Mouse (Mus musculus): Measurements from ENCODE around the gene Atmin. TPM values are rescaled to one million over a fixed set of nuclear protein-coding genes. Genes with fewer than 3 reads are reported as not detected.

Gene Atmin
- polyA plus RNA-seq, 1 experiment: 32.6 TPM

DNA sequence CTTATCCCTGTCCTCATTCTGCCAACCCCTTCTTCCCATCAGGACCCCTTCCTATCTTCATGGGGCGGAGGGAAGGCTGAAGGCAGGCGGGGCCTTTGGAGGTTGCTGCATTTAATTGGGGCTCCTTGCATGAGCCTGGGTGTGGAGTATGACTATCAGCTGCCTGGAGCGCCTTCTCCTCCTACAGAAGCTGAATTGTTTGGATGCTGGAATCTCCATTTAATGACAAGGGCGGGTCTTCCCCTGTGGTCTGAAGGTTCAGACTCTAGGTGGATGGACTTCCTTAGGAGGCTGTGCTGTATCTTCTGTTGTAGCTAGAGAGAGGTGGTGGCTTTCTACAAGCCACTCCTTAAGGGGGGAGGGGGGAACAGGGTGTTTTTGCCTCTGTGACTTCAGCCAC, 8.2 kb upstream of the Atmin start:
- TF ChIP-seq POLR2A (IDR thresholded peaks at IDR 0.05; ENCODE audit: borderline replicate concordance, extremely low read depth, insufficient read depth, insufficient read length, poor library complexity, severe bottlenecking): no peak
- no peak for TF ChIP-seq CTCF (IDR thresholded peaks at IDR 0.05; ENCODE audit: borderline replicate concordance, extremely low read depth, insufficient read depth, insufficient read length)
- DNase-seq (ENCODE audit: low read depth): no peak

GRCm38 (mm10) chr8:116935506-116935905, 7.7 kb upstream of the Atmin start:
- DNase-seq (ENCODE audit: low read depth): peak; percentile 13
- TF ChIP-seq CTCF (IDR thresholded peaks at IDR 0.05; ENCODE audit: borderline replicate concordance, extremely low read depth, insufficient read depth, insufficient read length) (no peak), POLR2A (IDR thresholded peaks at IDR 0.05; ENCODE audit: borderline replicate concordance, extremely low read depth, insufficient read depth, insufficient read length, poor library complexity, severe bottlenecking) (no peak)

DNA sequence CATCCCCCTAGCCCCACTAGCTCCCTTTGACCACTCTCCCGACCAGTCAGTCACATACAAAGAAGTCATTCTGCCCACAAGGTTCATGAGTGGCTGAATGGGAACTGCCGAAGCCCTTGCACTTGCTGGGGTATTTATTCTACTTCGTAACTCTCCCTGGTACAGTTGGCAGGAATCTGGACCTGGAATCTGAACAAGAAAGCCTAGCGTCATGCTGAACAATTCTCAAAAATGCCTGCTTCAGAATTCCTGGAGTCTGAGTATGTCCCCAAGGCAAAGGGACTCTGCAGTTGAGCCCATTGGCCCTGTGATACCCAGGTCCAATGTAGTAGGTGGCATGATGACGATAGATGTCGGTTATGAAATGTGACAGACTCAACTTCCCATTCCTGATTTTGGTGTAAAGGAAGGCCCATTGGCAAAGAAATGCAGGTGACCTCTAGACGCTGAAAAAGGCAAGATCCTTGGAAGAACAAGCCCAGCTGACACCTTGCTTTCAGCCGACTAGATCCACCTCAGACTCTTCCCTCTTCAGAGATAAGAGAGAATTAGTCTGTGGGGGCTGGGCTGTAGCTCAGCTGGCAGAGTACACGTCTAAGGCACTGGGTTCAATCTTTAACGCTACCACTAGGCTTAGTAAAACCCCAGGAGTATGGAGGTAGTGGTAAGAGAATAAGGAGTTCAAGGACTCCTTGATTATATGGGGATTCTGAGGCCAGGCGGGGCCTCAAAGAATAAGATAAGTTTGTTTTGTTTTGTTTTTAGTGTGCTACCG, 722 bp upstream of the Atmin start:
- no peak for DNase-seq (ENCODE audit: low read depth)
- TF ChIP-seq POLR2A (IDR thresholded peaks at IDR 0.05; ENCODE audit: borderline replicate concordance, extremely low read depth, insufficient read depth, insufficient read length, poor library complexity, severe bottlenecking) (no peak), CTCF (IDR thresholded peaks at IDR 0.05; ENCODE audit: borderline replicate concordance, extremely low read depth, insufficient read depth, insufficient read length) (no peak)

GRCm38 (mm10) chr8:116943555-116944384, 577 bp downstream of the Atmin start:
- peak; percentile 25 for DNase-seq (ENCODE audit: low read depth)
- no peak for TF ChIP-seq CTCF (IDR thresholded peaks at IDR 0.05; ENCODE audit: borderline replicate concordance, extremely low read depth, insufficient read depth, insufficient read length)
- no peak for TF ChIP-seq POLR2A (IDR thresholded peaks at IDR 0.05; ENCODE audit: borderline replicate concordance, extremely low read depth, insufficient read depth, insufficient read length, poor library complexity, severe bottlenecking)

GRCm38 (mm10) chr8:116944385-116944696, 1.1 kb downstream of the Atmin start:
- TF ChIP-seq CTCF (IDR thresholded peaks at IDR 0.05; ENCODE audit: borderline replicate concordance, extremely low read depth, insufficient read depth, insufficient read length) (no peak), POLR2A (IDR thresholded peaks at IDR 0.05; ENCODE audit: borderline replicate concordance, extremely low read depth, insufficient read depth, insufficient read length, poor library complexity, severe bottlenecking) (no peak)
- DNase-seq (ENCODE audit: low read depth): no peak

DNA sequence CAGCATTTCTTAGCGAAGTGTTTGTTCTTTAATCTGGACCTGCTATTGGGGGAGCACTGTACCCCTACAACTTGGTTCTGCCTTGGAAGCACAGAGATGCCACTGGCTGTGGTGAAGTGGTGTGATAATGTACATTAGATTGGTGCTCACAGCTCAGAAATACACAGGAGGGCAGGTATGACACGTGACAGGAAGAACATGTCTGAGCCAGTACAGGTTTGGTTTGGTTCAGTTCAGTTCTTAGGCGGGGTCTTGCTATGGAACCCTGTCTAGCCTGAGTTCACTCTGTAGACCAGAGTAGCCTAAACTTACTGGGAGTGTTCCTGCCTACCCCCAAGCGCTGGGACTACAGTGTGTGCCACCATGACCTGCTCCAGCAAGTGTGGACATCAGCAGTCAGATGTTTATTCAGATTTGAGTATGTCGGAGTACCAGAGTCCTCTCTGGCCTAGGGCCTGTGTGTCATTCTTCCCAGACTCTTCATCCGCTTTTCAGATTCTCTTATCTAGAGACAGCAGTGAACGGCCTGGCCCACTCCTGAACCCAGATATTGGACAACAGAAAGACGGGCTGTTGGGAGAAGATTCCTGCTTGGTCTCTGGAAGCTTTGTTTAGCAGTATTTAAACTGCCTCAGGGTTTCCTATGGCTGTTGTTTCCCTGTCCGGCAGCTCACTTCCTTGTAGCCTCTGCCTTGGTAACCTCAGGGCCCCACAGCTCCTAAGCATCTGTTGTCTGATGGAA, 2.1 kb downstream of the Atmin start:
- TF ChIP-seq POLR2A (IDR thresholded peaks at IDR 0.05; ENCODE audit: borderline replicate concordance, extremely low read depth, insufficient read depth, insufficient read length, poor library complexity, severe bottlenecking) (no peak), CTCF (IDR thresholded peaks at IDR 0.05; ENCODE audit: borderline replicate concordance, extremely low read depth, insufficient read depth, insufficient read length) (no peak)
- DNase-seq (ENCODE audit: low read depth): no peak

GRCm38 (mm10) chr8:116946268-116946838, 3.2 kb downstream of the Atmin start:
- no peak for DNase-seq (ENCODE audit: low read depth)
- no peak for TF ChIP-seq POLR2A (IDR thresholded peaks at IDR 0.05; ENCODE audit: borderline replicate concordance, extremely low read depth, insufficient read depth, insufficient read length, poor library complexity, severe bottlenecking)
- no peak for TF ChIP-seq CTCF (IDR thresholded peaks at IDR 0.05; ENCODE audit: borderline replicate concordance, extremely low read depth, insufficient read depth, insufficient read length)

GRCm38 (mm10) chr8:116946851-116947250, 3.7 kb downstream of the Atmin start:
- TF ChIP-seq CTCF (IDR thresholded peaks at IDR 0.05; ENCODE audit: borderline replicate concordance, extremely low read depth, insufficient read depth, insufficient read length) (no peak), POLR2A (IDR thresholded peaks at IDR 0.05; ENCODE audit: borderline replicate concordance, extremely low read depth, insufficient read depth, insufficient read length, poor library complexity, severe bottlenecking) (no peak)
- DNase-seq (ENCODE audit: low read depth): no peak

DNA sequence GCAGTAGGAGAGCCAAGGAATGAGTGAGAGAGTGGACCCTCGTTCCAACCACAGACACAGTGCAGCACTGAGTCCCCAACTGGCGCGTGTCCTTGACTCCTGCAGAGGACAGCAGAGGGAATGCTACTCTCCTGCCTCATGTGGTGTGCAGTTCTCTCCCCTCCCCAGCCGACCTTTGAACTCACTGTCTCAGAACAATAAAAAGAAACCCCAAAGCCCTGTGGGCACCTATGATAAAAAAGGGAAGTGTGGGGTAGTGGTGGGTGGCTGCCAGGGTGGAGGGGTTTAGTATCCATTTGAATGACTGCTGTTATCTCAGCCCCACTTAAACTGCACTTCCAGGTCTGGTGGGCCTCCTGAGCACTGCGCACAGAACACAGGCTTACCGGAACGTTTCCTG, 4.4 kb downstream of the Atmin start:
- no peak for DNase-seq (ENCODE audit: low read depth)
- no peak for TF ChIP-seq CTCF (IDR thresholded peaks at IDR 0.05; ENCODE audit: borderline replicate concordance, extremely low read depth, insufficient read depth, insufficient read length)
- no peak for TF ChIP-seq POLR2A (IDR thresholded peaks at IDR 0.05; ENCODE audit: borderline replicate concordance, extremely low read depth, insufficient read depth, insufficient read length, poor library complexity, severe bottlenecking)

DNA sequence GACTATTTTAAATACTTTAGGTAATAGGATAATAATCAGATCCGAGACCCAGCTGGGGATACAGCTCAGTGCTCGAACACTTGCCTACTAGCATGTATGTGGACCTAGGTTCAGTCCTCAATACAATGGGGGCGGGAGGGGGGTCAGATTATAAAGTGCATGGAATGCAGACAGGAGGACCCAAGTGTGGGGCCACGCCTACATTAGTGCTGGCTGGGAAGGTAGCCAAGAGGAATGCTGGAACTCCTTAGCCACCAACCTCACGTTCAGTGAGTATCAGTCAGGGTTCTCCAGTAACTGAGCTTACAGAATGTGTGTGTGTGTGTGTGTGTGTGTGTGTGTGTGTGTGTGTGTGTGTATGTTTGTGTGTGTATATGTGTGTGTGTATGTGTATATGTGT, 8.2 kb downstream of the Atmin start:
- TF ChIP-seq CTCF (IDR thresholded peaks at IDR 0.05; ENCODE audit: borderline replicate concordance, extremely low read depth, insufficient read depth, insufficient read length): no peak
- TF ChIP-seq POLR2A (IDR thresholded peaks at IDR 0.05; ENCODE audit: borderline replicate concordance, extremely low read depth, insufficient read depth, insufficient read length, poor library complexity, severe bottlenecking): no peak
- peak; percentile 22 for DNase-seq (ENCODE audit: low read depth)

DNA sequence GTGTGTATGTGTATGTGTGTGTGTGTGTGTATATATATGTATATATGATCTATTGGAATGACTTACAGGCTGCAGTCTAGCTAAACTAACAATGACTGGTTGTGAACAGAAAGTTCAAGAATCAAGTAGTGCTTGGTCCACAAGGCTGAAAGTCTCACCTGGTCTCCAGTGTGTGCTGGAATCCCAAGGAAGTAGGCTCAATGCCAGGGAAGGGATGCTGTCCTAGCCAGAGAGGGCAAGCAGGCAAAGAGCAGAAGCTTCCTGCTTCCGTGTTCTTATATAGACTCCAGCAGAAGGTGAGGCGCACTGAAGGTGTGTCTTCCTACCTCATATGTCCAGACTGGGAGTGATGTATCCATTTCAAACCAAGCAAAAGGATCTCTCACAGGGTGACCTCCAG, 8.6 kb downstream of the Atmin start:
- TF ChIP-seq CTCF (IDR thresholded peaks at IDR 0.05; ENCODE audit: borderline replicate concordance, extremely low read depth, insufficient read depth, insufficient read length): no peak
- no peak for TF ChIP-seq POLR2A (IDR thresholded peaks at IDR 0.05; ENCODE audit: borderline replicate concordance, extremely low read depth, insufficient read depth, insufficient read length, poor library complexity, severe bottlenecking)
- no peak for DNase-seq (ENCODE audit: low read depth)
